Mouse (Mus musculus) CH12.LX (cell line): Measurements from ENCODE around the gene Sh3bp5l. TPM values are rescaled to one million over a fixed set of nuclear protein-coding genes. Genes with fewer than 3 reads are reported as not detected.

Experiments
- DNase-seq: peaks from one replicate; pipeline ENCODE4 v3.0.0-alpha.2; 2013; ENCODE audit errors: extremely low read depth
- H3K27ac ChIP-seq: 2 replicates; pipeline ENCODE4 v1.5.1; 2012; ENCODE audit warnings: low read depth, mild to moderate bottlenecking, control low read depth, moderate library complexity; ENCODE audit not compliant: insufficient read depth
- H3K27me3 ChIP-seq: replicated peaks from 2 replicates; pipeline ENCODE3; 2012; ENCODE audit warnings: inconsistent platforms
- H3K36me3 ChIP-seq, 2 experiments: replicated peaks in 1 of 2; 2 replicates each; pipeline versions ENCODE3 to v1.6.1; 2012; ENCODE audit warnings: inconsistent platforms in 1 of 2, low read length in 1 of 2, mild to moderate bottlenecking in 1 of 2, mixed read lengths in 1 of 2, moderate library complexity in 1 of 2; ENCODE audit not compliant: control insufficient read depth in 1 of 2, insufficient read depth in 1 of 2
- H3K4me1 ChIP-seq, 2 experiments: 2 replicates each; pipeline ENCODE4 v1.6.1; 2012; ENCODE audit warnings: inconsistent platforms in 1 of 2, moderate library complexity in 1 of 2; ENCODE audit not compliant: insufficient read depth in 2 of 2, control insufficient read depth in 1 of 2
- H3K4me2 ChIP-seq: 2 replicates; pipeline ENCODE4 v1.6.1; 2012; ENCODE audit warnings: low read depth, mild to moderate bottlenecking, control low read depth; ENCODE audit not compliant: poor library complexity, insufficient read depth, severe bottlenecking
- H3K4me3 ChIP-seq, 3 experiments: fragments of 150-350 bp in 1 of 3; sonication (generic) in 1 of 3; replicated peaks in 1 of 3; 2 replicates each; pipeline versions ENCODE3 to v1.5.1; 2011 to 2012; ENCODE audit warnings: low read depth in 2 of 3, low read length in 2 of 3, mild to moderate bottlenecking in 2 of 3, moderate library complexity in 2 of 3, control low read depth in 1 of 3, improper control_type of control experiment in 1 of 3, inconsistent platforms in 1 of 3, mixed read lengths in 1 of 3; ENCODE audit not compliant: poor library complexity in 1 of 3
- H3K79me2 ChIP-seq: replicated peaks from 2 replicates; pipeline ENCODE4 v1.6.1; 2012; ENCODE audit warnings: mild to moderate bottlenecking, moderate library complexity; ENCODE audit not compliant: control insufficient read depth, poor library complexity, insufficient read depth, severe bottlenecking; ENCODE audit errors: extremely low read depth
- H3K9ac ChIP-seq: 2 replicates; pipeline ENCODE4 v1.6.1; 2012; ENCODE audit warnings: low read depth, mild to moderate bottlenecking, control low read depth, moderate library complexity; ENCODE audit not compliant: insufficient read depth
- H3K9me3 ChIP-seq: replicated peaks from 2 replicates; pipeline ENCODE3; 2012; ENCODE audit warnings: low read length, inconsistent platforms, mixed read lengths
- BHLHE40 ChIP-seq: IDR thresholded peaks from 2 replicates; pipeline ENCODE4 v1.6.1; 2011; ENCODE audit warnings: mild to moderate bottlenecking, low read depth, low read length, improper control_type of control experiment
- CHD1 ChIP-seq: IDR thresholded peaks from 2 replicates; pipeline ENCODE4 v1.6.1; 2012; ENCODE audit warnings: low read depth, low read length, improper control_type of control experiment, inconsistent platforms
- CHD2 ChIP-seq: IDR thresholded peaks from 2 replicates; pipeline ENCODE4 v1.6.1; 2011; ENCODE audit warnings: low read length, improper control_type of control experiment
- ELF1 ChIP-seq: IDR thresholded peaks from 2 replicates; pipeline ENCODE4 v1.6.1; 2014; ENCODE audit warnings: low read depth, mild to moderate bottlenecking, inconsistent platforms, low read length, improper control_type of control experiment
- ETS1 ChIP-seq: conservative IDR thresholded peaks from 2 replicates; pipeline ENCODE4 v1.6.1; 2012; ENCODE audit warnings: low read depth, mild to moderate bottlenecking, inconsistent platforms, low read length, improper control_type of control experiment, moderate library complexity
- GABPA ChIP-seq: IDR thresholded peaks from 2 replicates; pipeline ENCODE4 v1.6.1; 2012; ENCODE audit warnings: low read depth, low read length, improper control_type of control experiment, inconsistent platforms; ENCODE audit not compliant: insufficient replicate concordance
- HCFC1 ChIP-seq: IDR thresholded peaks from 2 replicates; pipeline ENCODE4 v1.6.1; 2012; ENCODE audit warnings: low read depth, mild to moderate bottlenecking, inconsistent platforms, low read length, improper control_type of control experiment
- IRF4 ChIP-seq: IDR thresholded peaks from 2 replicates; pipeline ENCODE4 v1.6.1; 2014; ENCODE audit warnings: low read depth, mild to moderate bottlenecking, inconsistent platforms, low read length, improper control_type of control experiment
- JUN ChIP-seq: IDR thresholded peaks from 2 replicates; pipeline ENCODE4 v1.6.1; 2011; ENCODE audit warnings: low read depth, mild to moderate bottlenecking, low read length, improper control_type of control experiment, moderate library complexity; ENCODE audit not compliant: insufficient read depth
- JUND ChIP-seq: conservative IDR thresholded peaks from 2 replicates; pipeline ENCODE4 v1.6.1; 2011; ENCODE audit warnings: low read depth, low read length, improper control_type of control experiment
- KAT2A ChIP-seq: IDR thresholded peaks from 2 replicates; pipeline ENCODE4 v1.6.1; 2012; ENCODE audit warnings: low read length, improper control_type of control experiment, inconsistent platforms; ENCODE audit not compliant: insufficient replicate concordance
- MXI1 ChIP-seq: IDR thresholded peaks from 2 replicates; pipeline ENCODE4 v1.6.1; 2011; ENCODE audit warnings: mild to moderate bottlenecking, low read depth, low read length, improper control_type of control experiment
- MYC ChIP-seq: IDR thresholded peaks from 2 replicates; pipeline ENCODE4 v1.6.1; 2011; ENCODE audit warnings: low read depth, mild to moderate bottlenecking, improper control_type of control experiment, low read length
- NELFE ChIP-seq: IDR thresholded peaks from 2 replicates; pipeline ENCODE4 v1.6.1; 2011; ENCODE audit warnings: low read depth, low read length, improper control_type of control experiment
- NRF1 ChIP-seq: IDR thresholded peaks from 2 replicates; pipeline ENCODE4 v1.6.1; 2014; ENCODE audit warnings: low read depth, mild to moderate bottlenecking, inconsistent platforms, low read length, improper control_type of control experiment, moderate library complexity
- PAX5 ChIP-seq: IDR thresholded peaks from 2 replicates; pipeline ENCODE4 v1.6.1; 2012; ENCODE audit warnings: low read length, inconsistent platforms, mixed read lengths
- POLR2AphosphoS2 ChIP-seq: IDR thresholded peaks from 2 replicates; pipeline ENCODE4 v1.6.1; 2011; ENCODE audit warnings: low read depth, low read length, improper control_type of control experiment
- SIN3A ChIP-seq: IDR thresholded peaks from 2 replicates; pipeline ENCODE4 v1.6.1; 2012; ENCODE audit warnings: low read length, improper control_type of control experiment, inconsistent platforms
- SMC3 ChIP-seq: IDR thresholded peaks from 2 replicates; pipeline ENCODE4 v1.6.1; 2011; ENCODE audit warnings: low read depth, low read length, improper control_type of control experiment
- TCF12 ChIP-seq: IDR thresholded peaks from 2 replicates; pipeline ENCODE4 v1.6.1; 2014; ENCODE audit warnings: low read depth, mild to moderate bottlenecking, inconsistent platforms, low read length, improper control_type of control experiment
- USF1 ChIP-seq: IDR thresholded peaks from 2 replicates; pipeline ENCODE4 v1.6.1; 2014; ENCODE audit warnings: low read depth, mild to moderate bottlenecking, inconsistent platforms, low read length, improper control_type of control experiment
- USF2 ChIP-seq: conservative IDR thresholded peaks from 2 replicates; pipeline ENCODE4 v1.6.1; 2011; ENCODE audit warnings: low read depth, low read length, improper control_type of control experiment
- ZKSCAN1 ChIP-seq: IDR thresholded peaks from 2 replicates; pipeline ENCODE4 v1.6.1; 2012; ENCODE audit warnings: low read depth, inconsistent platforms, low read length, improper control_type of control experiment, borderline replicate concordance
- ZMIZ1 ChIP-seq: IDR thresholded peaks from 2 replicates; pipeline ENCODE4 v1.6.1; 2012; ENCODE audit warnings: low read depth, mild to moderate bottlenecking, inconsistent platforms, low read length, improper control_type of control experiment
- ZNF384 ChIP-seq: IDR thresholded peaks from 2 replicates; pipeline ENCODE4 v1.6.1; 2012; ENCODE audit warnings: low read depth, low read length, improper control_type of control experiment, inconsistent platforms
- dilution Hi-C: fragments of 300-500 bp; cut with MboI; formaldehyde crosslinking; loops from 2 replicates; pipeline ENCODE4 v1.14.3; 2020; ENCODE audit warnings: low sequenced_read_pairs; ENCODE audit not compliant: extremely low pct_unique_long_range_greater_than_20kb, extremely low pct_ligation_motif_present
- in situ Hi-C: fragments of 300-500 bp; cut with MboI; formaldehyde crosslinking; loops from 3 replicates; pipeline ENCODE4 v1.14.3; 2019; ENCODE audit warnings: low sequenced_read_pairs, low pct_ligation_motif_present, low pct_unique_long_range_greater_than_20kb, mixed read lengths
- polyA plus RNA-seq: library from polyadenylated mRNA; unstranded; fragments of >175 nt; gene quantifications from 2 replicates; pipeline ENCODE4 v1.2.1, GENCODE M21; 2012; ENCODE audit warnings: low read depth; ENCODE audit not compliant: insufficient read length
- total RNA-seq, 2 experiments: library from RNA; depleted of rRNA; stranded (reverse); fragments of 300-350 nt in 1 of 2; fragments of >200 nt in 1 of 2; gene quantifications; 2 replicates each; pipeline ENCODE4 v1.2.3; 2012 to 2014

Sh3bp5l gene
- total and polyA plus RNA-seq, 3 experiments: 18.6 to 27.7 (median 22.8) TPM

- Histone ChIP-seq H3K36me3 (peaks cover 0 to 11% of the 10 kb centered on the region in 2 experiments), H3K9me3 (peaks cover 5% of the 10 kb centered on the region), H3K4me2 (no peak overlapping the region), H3K4me1 (no peaks in the 10 kb centered on the region), H3K27me3 (peaks cover 54% of the 10 kb centered on the region), H3K9ac (no peak overlapping the region), H3K27ac (no peak overlapping the region), H3K79me2 (no peaks in the 10 kb centered on the region), H3K4me3 (no peak overlapping the region)
- no peak for DNase-seq
- dilution Hi-C loops: no loop called here
- in situ Hi-C loops: no loop called here
- TF ChIP-seq BHLHE40 (no peak), HCFC1 (no peak), JUND (no peak), USF1 (no peak), CHD2 (no peak), CHD1 (no peak), ZKSCAN1 (no peak), ZMIZ1 (no peak), ETS1 (no peak)
Observed at GRCm38 (mm10) chr11:58353709-58354108, 23.2 kb downstream of the Sh3bp5l start.

- Histone ChIP-seq H3K9me3 (peaks cover 5% of the 10 kb centered on the region), H3K79me2 (no peaks in the 10 kb centered on the region), H3K4me3 (no peak overlapping the region), H3K27me3 (peaks cover 62% of the 10 kb centered on the region), H3K4me2 (no peak overlapping the region), H3K36me3 (peaks cover 0 to 4% of the 10 kb centered on the region in 2 experiments), H3K27ac (no peak overlapping the region), H3K4me1 (no peaks in the 10 kb centered on the region), H3K9ac (no peak overlapping the region)
- in situ Hi-C loops: no loop called here
- TF ChIP-seq ZNF384: no peak
- TF ChIP-seq IRF4: no peak
- no peak for TF ChIP-seq ELF1
- no peak for TF ChIP-seq KAT2A
- TF ChIP-seq TCF12: no peak
- dilution Hi-C loops: no loop called here
- no peak for DNase-seq
Observed at GRCm38 (mm10) chr11:58354476-58354875, 24.0 kb downstream of the Sh3bp5l start.

- no peak for TF ChIP-seq BHLHE40
- no peak for TF ChIP-seq PAX5
- no peak for TF ChIP-seq SMC3
- no peak for TF ChIP-seq USF1
- TF ChIP-seq MYC: no peak
- TF ChIP-seq TCF12: no peak
- no peak for TF ChIP-seq ZMIZ1
- TF ChIP-seq SIN3A: no peak
- TF ChIP-seq CHD1: no peak
- TF ChIP-seq GABPA: no peak
- no peak for TF ChIP-seq NELFE
- TF ChIP-seq JUN: no peak
- TF ChIP-seq USF2: no peak
- TF ChIP-seq NRF1: no peak
- TF ChIP-seq POLR2AphosphoS2: no peak
- no peak for TF ChIP-seq KAT2A
- TF ChIP-seq MXI1: no peak
- no peak for TF ChIP-seq ZNF384
- no peak for TF ChIP-seq ETS1
- Histone ChIP-seq H3K79me2 (no peaks in the 10 kb centered on the region), H3K36me3 (peaks cover 0 to 4% of the 10 kb centered on the region in 2 experiments), H3K4me3 (no peak overlapping the region), H3K27ac (no peak overlapping the region), H3K4me2 (no peak overlapping the region), H3K9me3 (peaks cover 5% of the 10 kb centered on the region), H3K4me1 (no peaks in the 10 kb centered on the region), H3K9ac (no peak overlapping the region), H3K27me3 (peaks cover 66% of the 10 kb centered on the region)
- no peak for DNase-seq
- dilution Hi-C loops: no loop called here
- in situ Hi-C loops: no loop called here
Observed at GRCm38 (mm10) chr11:58354927-58355326, 24.4 kb downstream of the Sh3bp5l start.
